Mouse (Mus musculus): ENCODE results near the gene Tmem167b.
"Not testable (repeated sequence)": the region's sequence is repeated elsewhere in the genome, so short reads cannot be mapped to it uniquely, and the experiment has no call there.

Tmem167b gene

DNA sequence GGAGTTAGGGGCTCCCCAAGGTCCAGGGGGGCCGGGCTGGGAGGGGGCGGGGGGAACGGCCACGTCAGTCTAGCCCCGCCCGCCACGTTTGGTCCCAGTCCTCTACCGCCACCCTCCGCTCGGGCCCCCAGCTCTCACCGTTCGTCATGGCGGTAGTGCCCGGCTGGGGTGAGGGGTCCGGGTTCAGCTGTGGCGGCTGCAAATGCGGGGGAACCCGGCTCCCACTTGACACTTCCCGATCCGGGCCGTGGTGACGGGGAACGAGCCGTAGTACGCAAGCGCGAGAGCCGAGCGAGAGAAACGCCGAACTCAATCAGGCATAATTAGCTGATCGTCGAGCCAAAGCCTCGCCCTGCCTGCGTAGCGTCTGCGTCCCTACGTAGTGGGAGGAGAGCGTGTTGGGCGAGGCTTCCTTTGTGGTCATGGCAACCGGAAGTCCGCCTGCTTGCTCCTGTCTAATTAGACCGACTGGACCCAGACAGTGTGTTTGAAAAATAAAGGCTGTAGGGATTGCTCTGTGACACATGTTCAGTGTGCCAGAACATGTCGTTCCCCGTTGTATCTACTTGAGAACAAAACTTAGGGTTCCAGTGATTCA is at the start of gene Tmem167b:
Gene Tmem167b (minus strand): TSS at position 334 of the 598 bp plus-strand sequence.
- DNase-seq, result peak; percentile 93

- DNase-seq, result no peak
Measured at GRCm38 (mm10) chr3:108608906-108609305, 46.6 kb upstream of the Tmem167b start.

- no peak for DNase-seq
Measured at GRCm38 (mm10) chr3:108591530-108592522, 29.6 kb upstream of the Tmem167b start.

DNA sequence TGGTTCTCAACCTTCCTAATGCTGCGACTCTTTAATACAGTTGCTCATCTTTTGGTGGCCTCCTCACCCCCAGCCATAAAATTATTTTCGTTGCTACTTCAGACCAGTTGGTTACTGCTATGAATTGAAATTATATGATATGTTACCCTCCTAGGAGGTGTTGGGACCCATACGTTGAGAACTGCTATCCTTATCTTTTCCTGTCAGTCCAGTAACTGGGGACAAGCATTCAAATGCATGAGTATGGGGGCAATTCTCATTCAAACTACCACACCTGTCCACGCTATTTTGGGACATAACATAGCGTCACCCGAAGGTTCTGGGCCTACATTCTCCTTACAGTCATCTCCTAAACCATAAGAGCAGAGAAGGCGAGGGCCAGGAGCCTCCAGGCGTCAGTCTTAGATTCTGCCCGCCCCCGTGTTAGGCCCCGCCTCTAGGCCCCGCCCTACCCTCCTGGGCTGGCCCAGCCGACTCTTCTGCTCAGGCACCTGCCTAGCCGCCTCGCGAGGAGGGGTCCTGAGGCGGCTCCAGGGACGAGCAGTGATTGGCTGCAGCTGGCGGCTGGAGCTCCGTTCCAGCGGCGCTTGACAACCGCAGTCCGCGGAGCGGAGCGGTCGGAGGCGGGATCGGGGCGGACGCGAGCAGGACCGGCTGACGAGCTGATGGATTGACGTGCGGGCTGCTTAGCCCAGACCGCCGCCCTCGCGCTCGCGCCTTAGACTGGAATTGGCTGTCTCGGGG is 28.7 kb upstream of the Tmem167b start, which contains the start of gene Wdr47:
Gene Wdr47 (plus strand): TSS at position 494 of the 744 bp plus-strand sequence.
- DNase-seq, result peak; percentile 98

DNA sequence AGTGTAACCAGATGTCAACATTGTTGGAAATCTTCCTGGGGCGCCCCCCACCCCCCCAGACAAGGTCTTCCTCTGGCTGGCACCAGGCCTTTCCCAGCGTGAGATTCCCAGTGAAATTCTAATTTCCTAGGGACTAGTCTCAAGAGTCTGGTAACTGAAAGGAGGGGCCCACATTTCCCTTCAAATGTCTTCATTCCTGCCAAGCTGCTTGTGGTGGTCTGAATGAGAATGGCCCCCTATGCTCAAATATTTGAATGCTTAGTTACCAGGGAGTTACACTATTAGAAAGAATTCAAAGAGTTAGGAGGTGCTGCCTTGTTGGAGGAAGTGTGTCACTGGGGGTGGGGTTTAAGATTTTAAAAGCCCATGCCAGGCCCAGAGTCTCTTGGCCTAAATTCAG is 26.2 kb upstream of the Tmem167b start:
- DNase-seq, result no peak

DNA sequence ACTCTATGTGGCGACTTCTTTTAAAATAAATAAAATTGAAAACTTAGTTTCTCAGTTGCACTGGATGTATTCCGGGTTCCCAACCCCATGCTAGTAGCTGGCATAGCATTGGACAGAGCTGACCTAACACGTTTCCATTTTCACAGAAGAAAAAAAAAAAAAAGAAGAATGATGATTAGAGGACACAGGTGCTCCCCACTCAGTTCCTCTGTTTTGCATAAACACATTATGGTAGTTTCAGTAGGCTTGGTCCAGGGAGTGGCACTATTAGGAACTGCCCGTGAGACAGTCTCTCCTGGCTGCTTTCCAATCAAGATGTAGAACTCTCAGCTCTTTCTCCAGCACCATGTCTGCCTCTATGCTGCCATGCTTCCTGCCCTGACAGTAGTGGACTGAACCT is 22.3 kb upstream of the Tmem167b start:
- no peak for DNase-seq

DNA sequence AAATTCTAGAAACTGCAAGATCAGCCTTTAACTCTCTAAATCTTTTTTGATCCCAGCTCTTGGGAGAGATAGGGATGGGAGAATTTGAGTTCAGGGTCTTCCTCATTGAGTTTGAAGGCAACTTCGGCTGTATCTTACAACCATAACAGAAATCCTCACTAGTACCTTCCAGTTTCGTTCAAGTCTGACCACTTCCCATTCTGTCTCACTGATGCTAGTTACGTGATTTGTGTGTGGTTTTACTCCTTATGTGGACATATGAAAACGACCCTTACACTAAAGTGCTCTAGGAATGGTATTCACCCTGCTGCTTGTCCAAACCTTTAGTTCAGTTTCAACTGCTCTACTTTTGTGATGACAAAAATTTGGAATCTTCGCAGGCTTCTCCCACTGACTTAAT is 11.8 kb upstream of the Tmem167b start:
- no peak for DNase-seq

GRCm38 (mm10) chr3:108572309-108573010 is 10.2 kb upstream of the Tmem167b start:
- no peak for DNase-seq

- DNase-seq, result peak; percentile 96
Measured at GRCm38 (mm10) chr3:108571443-108572294, 9.4 kb upstream of the Tmem167b start, which contains the start of gene Taf13. Gene Taf13 (plus strand): TSS chr3:108571698.

- DNase-seq, result no peak
Measured at GRCm38 (mm10) chr3:108570813-108571212, 8.5 kb upstream of the Tmem167b start.

DNA sequence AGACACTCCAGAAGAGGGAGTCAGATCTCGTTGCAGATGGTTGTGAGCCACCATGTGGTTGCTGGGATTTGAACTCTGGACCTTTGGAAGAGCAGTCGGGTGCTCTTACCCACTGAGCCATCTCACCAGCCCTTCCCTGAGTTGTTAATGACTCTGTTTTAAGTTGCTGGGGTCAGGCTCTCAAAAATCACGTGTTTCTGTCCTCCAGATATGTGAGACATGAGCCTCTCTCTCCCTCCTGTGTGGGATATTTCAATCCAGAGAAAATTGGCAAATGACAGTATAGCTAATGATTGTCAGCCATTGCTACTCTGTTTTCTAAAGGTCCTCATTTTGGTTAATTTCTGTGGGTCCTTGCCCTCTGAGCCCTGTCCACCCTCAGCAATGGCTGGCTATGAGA is 7.4 kb upstream of the Tmem167b start:
- DNase-seq, result not testable (repeated sequence)

GRCm38 (mm10) chr3:108567990-108568877 is 6.0 kb upstream of the Tmem167b start:
- DNase-seq, result no peak

GRCm38 (mm10) chr3:108563309-108563708 is 1.0 kb upstream of the Tmem167b start:
- peak; percentile 90 for DNase-seq

DNA sequence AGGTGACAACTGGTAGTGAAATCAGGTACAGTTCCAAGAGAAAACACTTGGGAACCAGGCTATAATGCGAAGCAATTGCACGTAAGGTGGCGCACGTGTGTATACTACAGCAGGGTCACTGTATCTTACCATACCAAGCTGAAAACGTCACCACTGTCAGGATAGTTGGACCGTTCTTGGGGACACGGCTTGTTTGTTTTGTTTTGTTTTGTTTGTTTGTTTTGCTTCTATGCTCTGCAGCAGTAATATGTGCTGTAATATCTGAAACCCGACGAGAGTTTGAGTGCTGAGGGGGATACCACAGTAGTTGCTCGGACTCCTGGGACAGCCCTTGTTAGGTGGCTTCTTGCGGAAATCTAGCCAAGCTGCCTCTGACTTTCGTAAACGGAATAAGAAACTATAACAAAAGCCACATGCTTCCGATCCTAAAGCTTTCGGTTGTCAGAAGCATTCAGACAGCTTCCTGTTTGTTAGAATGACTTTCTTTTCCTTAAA is 558 bp upstream of the Tmem167b start:
- peak; percentile 55 for DNase-seq

- DNase-seq, result no peak
Measured at GRCm38 (mm10) chr3:108557888-108558287, 4.4 kb downstream of the Tmem167b start.

GRCm38 (mm10) chr3:108554587-108555312 is 7.5 kb downstream of the Tmem167b start:
- DNase-seq, result peak; percentile 94

DNA sequence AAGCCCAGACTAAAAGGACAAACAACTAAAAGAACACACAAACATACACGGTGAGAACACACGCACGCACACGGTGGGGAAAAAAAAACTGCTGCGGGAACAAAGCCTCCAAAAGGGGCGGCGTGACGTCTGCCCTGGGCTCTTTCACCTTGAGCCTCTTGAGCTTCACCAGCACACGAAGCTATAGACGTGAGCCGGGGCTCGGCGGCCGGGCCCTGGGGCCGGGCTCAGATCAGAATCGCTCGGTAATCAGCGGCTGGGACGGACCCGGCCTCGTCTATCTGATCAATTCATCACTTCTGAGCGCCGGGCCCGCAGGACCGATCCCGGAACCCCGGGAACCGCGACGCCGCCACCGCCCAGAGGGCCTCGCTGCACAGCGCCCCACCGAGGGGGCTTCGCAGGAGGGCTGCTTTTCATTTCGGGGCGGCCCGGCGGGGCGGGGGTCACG is 8.1 kb downstream of the Tmem167b start:
- no peak for DNase-seq

- DNase-seq, result no peak
Measured at GRCm38 (mm10) chr3:108542299-108542698, 20.0 kb downstream of the Tmem167b start.

GRCm38 (mm10) chr3:108537303-108537702 is 25.0 kb downstream of the Tmem167b start:
- peak; percentile 87 for DNase-seq
